Mouse (Mus musculus) liver, embryonic 14.5 days (tissue): ENCODE data around the gene Pacsin2.

ENCODE experiments used
- CTCF ChIP-seq: IDR thresholded peaks from 2 replicates; pipeline ENCODE4 v1.5.1; 2016; ENCODE audit warnings: antibody characterized with exemption, low read depth, control low read depth
- EP300 ChIP-seq: IDR thresholded peaks from 2 replicates; pipeline ENCODE4 v1.6.1; 2016; ENCODE audit warnings: antibody characterized with exemption, low read depth

DNA sequence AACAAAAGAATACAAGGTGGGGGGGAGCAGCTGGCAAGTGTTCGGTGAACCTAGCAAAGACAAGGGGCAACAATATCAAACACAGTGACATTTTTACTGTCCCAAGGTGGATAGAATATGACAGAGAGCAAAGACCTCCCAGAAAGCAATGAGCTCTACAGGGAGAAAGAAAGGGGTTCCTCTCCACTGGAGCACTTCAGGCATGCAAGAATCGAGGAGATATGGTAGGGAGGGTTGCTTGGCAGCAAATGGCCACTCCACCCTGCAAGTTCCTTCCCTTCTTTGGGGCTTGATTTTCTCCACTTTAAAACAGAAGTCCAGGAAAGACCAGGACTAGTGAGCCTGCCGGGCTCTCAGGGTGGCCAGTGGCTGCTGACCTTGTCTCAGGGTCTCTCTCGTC, 1.9 kb upstream of the Pacsin2 start:
- TF ChIP-seq EP300 (no peak), CTCF (no peak)
